Mouse (Mus musculus) CD4-positive helper T cell, adult 2 months (primary cell): Measurements from ENCODE around the gene Kif1bp.

Experiments
- DNase-seq: peaks from one replicate; pipeline ENCODE4 v3.0.0-alpha.2; 2012; ENCODE audit warnings: low read depth, missing footprints, low spot score

Kif1bp gene

GRCm38 (mm10) chr10:62556558-62556901 is 21.7 kb downstream of the Kif1bp start:
- DNase-seq = no peak

- peak; percentile 38 for DNase-seq
These were observed 22.3 kb downstream of the Kif1bp start for GRCm38 (mm10) chr10:62555705-62556557.

GRCm38 (mm10) chr10:62553611-62554091 is 24.6 kb downstream of the Kif1bp start:
- DNase-seq = peak; percentile 78

- peak; percentile 55 for DNase-seq
These were observed 27.4 kb downstream of the Kif1bp start for GRCm38 (mm10) chr10:62550787-62551300.

- DNase-seq = peak; percentile 75
These were observed 28.6 kb downstream of the Kif1bp start for GRCm38 (mm10) chr10:62549523-62550166.

GRCm38 (mm10) chr10:62546441-62546840 is 31.8 kb downstream of the Kif1bp start:
- DNase-seq = no peak

GRCm38 (mm10) chr10:62545759-62546158 is 32.5 kb downstream of the Kif1bp start:
- DNase-seq = no peak

GRCm38 (mm10) chr10:62544316-62544715 is 33.9 kb downstream of the Kif1bp start:
- peak; percentile 74 for DNase-seq

- peak; percentile 90 for DNase-seq
These were observed 34.9 kb downstream of the Kif1bp start for GRCm38 (mm10) chr10:62543399-62543808.

- DNase-seq = peak; percentile 64
These were observed 35.3 kb downstream of the Kif1bp start for GRCm38 (mm10) chr10:62542928-62543327.

- peak; percentile 41 for DNase-seq
These were observed 35.8 kb downstream of the Kif1bp start for GRCm38 (mm10) chr10:62542507-62542906.

- no peak for DNase-seq
These were observed 36.8 kb downstream of the Kif1bp start for GRCm38 (mm10) chr10:62541499-62541898.

- DNase-seq = no peak
These were observed 37.5 kb downstream of the Kif1bp start for GRCm38 (mm10) chr10:62540800-62541199.

GRCm38 (mm10) chr10:62534509-62534908 is 43.7 kb downstream of the Kif1bp start:
- no peak for DNase-seq

- peak; percentile 25 for DNase-seq
These were observed 45.4 kb downstream of the Kif1bp start for GRCm38 (mm10) chr10:62532832-62533231.

GRCm38 (mm10) chr10:62530183-62530582 is 48.1 kb downstream of the Kif1bp start:
- DNase-seq = no peak

GRCm38 (mm10) chr10:62527351-62527750 is 50.9 kb downstream of the Kif1bp start, which contains the start of gene Srgn:
TSS of gene Srgn (minus strand) at chr10:62527451.
- no peak for DNase-seq

- no peak for DNase-seq
These were observed 55.8 kb downstream of the Kif1bp start for GRCm38 (mm10) chr10:62522346-62522950.

- no peak for DNase-seq
These were observed 56.5 kb downstream of the Kif1bp start for GRCm38 (mm10) chr10:62521763-62522162.

- DNase-seq = no peak
These were observed 57.3 kb downstream of the Kif1bp start for GRCm38 (mm10) chr10:62520911-62521310.

- no peak for DNase-seq
These were observed 60.7 kb downstream of the Kif1bp start for GRCm38 (mm10) chr10:62517511-62517910.

- no peak for DNase-seq
These were observed 65.4 kb downstream of the Kif1bp start for GRCm38 (mm10) chr10:62512855-62513254.
